Comparison of ENCODE assay signal across 17 mouse cellular contexts in genomic region chr16:95057596-95057995, GRCm38 (mm10).
A peak's percentile ranks its signal among the peaks of the same experiment; 100 is the strongest.
DNase-seq lines count a peak whose midpoint lies in the region; ATAC-seq and TF ChIP-seq lines count a peak whose summit lies in the region.
"Had no signal": no experiment of that assay in that cellular context is flagged by ENCODE, and none has a peak within 500 bp of the region (broad histone marks: within the 10 kb centered on the region; RNA-seq: fewer than 3 reads in every experiment).

No protein-coding gene starts in this region.

- no peak for ATAC-seq in hindbrain, embryonic 11.5 days (ENCODE audit: low FRiP score)
- no peak for ATAC-seq in hindbrain, postnatal 0 days
- 0 out of 2 replicates have a peak, but pooled peaks have one; percentile 36 for ATAC-seq in common myeloid progenitor, adult 5-6 weeks (replicated peaks; ENCODE audit: low read depth, poor library complexity, severe bottlenecking)
- no peak for ATAC-seq in intestine, embryonic 16.5 days
- ATAC-seq: CD4-positive, CD25-positive, alpha-beta regulatory T cell, adult 4 months; hindbrain, embryonic 16.5 days; midbrain, embryonic 16.5 days had no signal

- H3K4me2 ChIP-seq in hindbrain, embryonic 11.5 days (replicated peaks; ENCODE audit: low read depth, low read length) = no peak overlapping the region
- H3K4me2 ChIP-seq in hindbrain, postnatal 0 days (ENCODE audit: low read depth, low read length) = no peak overlapping the region
- H3K4me2 ChIP-seq in intestine, embryonic 16.5 days (ENCODE audit: low read depth, low read length) = no peak overlapping the region
- H3K4me2 ChIP-seq: heart, embryonic 13.5 days; liver, embryonic 15.5 days; neural tube, embryonic 13.5 days had no signal

- DNase-seq in hindbrain, embryonic 11.5 days (ENCODE audit: low spot score) = peak; percentile 10
- DNase-seq in hindbrain, postnatal 0 days (ENCODE audit: low spot score) = no peak
- peak; percentile 10 for DNase-seq in ES-CJ7 (ENCODE audit: low read depth, low spot score)
- peak; percentile 35 for DNase-seq in limb, embryonic 10.5 days (ENCODE audit: low spot score)
- no peak for DNase-seq in cerebellum, adult 9-10 months
- DNase-seq: adrenal gland, postnatal 25 days; kidney, postnatal 14 days; left cerebral cortex, postnatal 4 days had no signal

- H3K9me3 ChIP-seq in hindbrain, embryonic 11.5 days (ENCODE audit: control insufficient read depth, low read length) = no peaks in the 10 kb centered on the region
- H3K9me3 ChIP-seq in hindbrain, postnatal 0 days (ENCODE audit: low read length) = peaks cover under 1% of the 10 kb centered on the region; the same call in 1 of the 2 replicates
- H3K9me3 ChIP-seq in limb, embryonic 10.5 days (replicated peaks) = no peaks in the 10 kb centered on the region
- H3K9me3 ChIP-seq in intestine, embryonic 16.5 days (ENCODE audit: control insufficient read depth, low read length) = no peaks in the 10 kb centered on the region
- H3K9me3 ChIP-seq: liver, embryonic 15.5 days had no signal

- 24% methylated on average over 1 of the region's 1 CpGs for WGBS in hindbrain, embryonic 11.5 days
- 40% methylated on average over 1 of the region's 1 CpGs for WGBS in hindbrain, postnatal 0 days
- whole genome bisulfite sequencing in limb, embryonic 10.5 days = 24% methylated on average over 1 of the region's 1 CpGs
- 45% methylated on average over 1 of the region's 1 CpGs for WGBS in intestine, embryonic 16.5 days

- no peak overlapping the region for H3K4me3 ChIP-seq in hindbrain, embryonic 11.5 days (ENCODE audit: low read depth, low read length)
- H3K4me3 ChIP-seq in hindbrain, postnatal 0 days (ENCODE audit: low read length) = no peak overlapping the region
- H3K4me3 ChIP-seq in limb, embryonic 10.5 days = no peak overlapping the region
- H3K4me3 ChIP-seq in intestine, embryonic 16.5 days (ENCODE audit: low read length) = no peak overlapping the region
- H3K4me3 ChIP-seq: heart, embryonic 13.5 days; liver, embryonic 15.5 days; neural tube, embryonic 13.5 days had no signal

- no peak for TF ChIP-seq CTCF in hindbrain, postnatal 0 days (IDR thresholded peaks at IDR 0.05; ENCODE audit: low read depth)

- no peaks in the 10 kb centered on the region for H3K36me3 ChIP-seq in hindbrain, embryonic 11.5 days (ENCODE audit: control insufficient read depth, insufficient read depth, low read length)
- no peaks in the 10 kb centered on the region for H3K36me3 ChIP-seq in hindbrain, postnatal 0 days (ENCODE audit: insufficient read depth, low read length)
- no peaks in the 10 kb centered on the region for H3K36me3 ChIP-seq in limb, embryonic 10.5 days
- no peaks in the 10 kb centered on the region for H3K36me3 ChIP-seq in intestine, embryonic 16.5 days (ENCODE audit: control insufficient read depth, insufficient read depth, low read length)
- H3K36me3 ChIP-seq: heart, embryonic 13.5 days; liver, embryonic 15.5 days; neural tube, embryonic 13.5 days had no signal

- no peak overlapping the region for H3K9ac ChIP-seq in hindbrain, embryonic 11.5 days (ENCODE audit: low read depth, low read length)
- H3K9ac ChIP-seq in hindbrain, postnatal 0 days (replicated peaks; ENCODE audit: low read length) = no peak overlapping the region
- H3K9ac ChIP-seq in intestine, embryonic 16.5 days (ENCODE audit: low read depth, low read length) = no peak overlapping the region
- H3K9ac ChIP-seq: heart, embryonic 13.5 days; liver, embryonic 15.5 days; neural tube, embryonic 13.5 days had no signal

- H3K27ac ChIP-seq in hindbrain, embryonic 11.5 days (ENCODE audit: low read depth, low read length) = no peak overlapping the region
- no peak overlapping the region for H3K27ac ChIP-seq in hindbrain, postnatal 0 days
- no peak overlapping the region for H3K27ac ChIP-seq in limb, embryonic 10.5 days
- no peak overlapping the region for H3K27ac ChIP-seq in intestine, embryonic 16.5 days (ENCODE audit: low read length)
- H3K27ac ChIP-seq: heart, embryonic 13.5 days; liver, embryonic 15.5 days; macrophage; neural tube, embryonic 13.5 days had no signal

- H3K27me3 ChIP-seq in hindbrain, embryonic 11.5 days (ENCODE audit: control insufficient read depth, insufficient read depth, low read length) = no peaks in the 10 kb centered on the region
- H3K27me3 ChIP-seq in hindbrain, postnatal 0 days (ENCODE audit: insufficient read depth, low read length) = no peaks in the 10 kb centered on the region
- no peaks in the 10 kb centered on the region for H3K27me3 ChIP-seq in limb, embryonic 10.5 days (ENCODE audit: low read depth, poor library complexity, severe bottlenecking)
- H3K27me3 ChIP-seq in intestine, embryonic 16.5 days (replicated peaks; ENCODE audit: control insufficient read depth, insufficient read depth, low read length) = no peaks in the 10 kb centered on the region
- H3K27me3 ChIP-seq: heart, embryonic 13.5 days; liver, embryonic 15.5 days; neural tube, embryonic 13.5 days had no signal

- H3K4me1 ChIP-seq in hindbrain, embryonic 11.5 days (replicated peaks; ENCODE audit: control insufficient read depth, insufficient read depth, low read length) = no peaks in the 10 kb centered on the region
- no peaks in the 10 kb centered on the region for H3K4me1 ChIP-seq in hindbrain, postnatal 0 days (ENCODE audit: insufficient read depth, low read length)
- H3K4me1 ChIP-seq in limb, embryonic 10.5 days = no peaks in the 10 kb centered on the region
- H3K4me1 ChIP-seq in intestine, embryonic 16.5 days (ENCODE audit: control insufficient read depth, insufficient read depth, low read length) = no peaks in the 10 kb centered on the region
- H3K4me1 ChIP-seq: heart, embryonic 13.5 days; liver, embryonic 15.5 days; neural tube, embryonic 13.5 days had no signal

Comparison
In these comparisons a context has a peak if more than half of its experiments do, and no peak if none do; other contexts are left out.
1. DNase-seq: peak in hindbrain, embryonic 11.5 days (single experiment), ES-CJ7 (single experiment) and limb, embryonic 10.5 days (single experiment); none in hindbrain, postnatal 0 days (single experiment) and cerebellum, adult 9-10 months (single experiment).